Mouse (Mus musculus): ENCODE results near the gene Sgip1.

GRCm38 (mm10) chr4:102762075-102762474 is 21.0 kb downstream of the Sgip1 start:
- TF ChIP-seq MYOD1 (IDR thresholded peaks at IDR 0.05; ENCODE audit: control insufficient read depth in 1 of 3, insufficient read length in 2 of 3, low read depth in 2 of 3) = no peak
- no peak for TF ChIP-seq E2F4 (IDR thresholded peaks at IDR 0.05; ENCODE audit: insufficient read depth)
- TF ChIP-seq TCF12 (IDR thresholded peaks at IDR 0.05; ENCODE audit: insufficient read depth, poor library complexity, severe bottlenecking) = no peak
- no peak for TF ChIP-seq POLR2A (IDR thresholded peaks at IDR 0.05; ENCODE audit: insufficient read length, low read depth)
- TF ChIP-seq POLR2AphosphoS2 (IDR thresholded peaks at IDR 0.05; ENCODE audit: insufficient read length, low read depth) = no peak
- TF ChIP-seq USF1 (IDR thresholded peaks at IDR 0.05; ENCODE audit: low read depth) = no peak
- no peak for TF ChIP-seq MAX (IDR thresholded peaks at IDR 0.05; ENCODE audit: low read depth)
- no peak for TF ChIP-seq CEBPB (IDR thresholded peaks at IDR 0.05; ENCODE audit: insufficient read depth, poor library complexity, severe bottlenecking)
- no peak for TF ChIP-seq MYOG (IDR thresholded peaks at IDR 0.05; ENCODE audit: control insufficient read depth in 1 of 3, insufficient read depth in 1 of 3, insufficient read length in 2 of 3, low read depth in 2 of 3)
- TF ChIP-seq REST (IDR thresholded peaks at IDR 0.05; ENCODE audit: insufficient read depth, insufficient read length) = no peak
- TF ChIP-seq TCF3 (IDR thresholded peaks at IDR 0.05; ENCODE audit: insufficient read length, low read depth) = no peak
- no peak for TF ChIP-seq SRF (IDR thresholded peaks at IDR 0.05; ENCODE audit: control insufficient read depth, insufficient read length, low read depth)

Measured in myocyte (in vitro differentiated cells).